Mouse (Mus musculus) hindbrain, embryonic 16.5 days (tissue): ENCODE results near the gene Golga2. TPM values are rescaled to one million over a fixed set of nuclear protein-coding genes. Genes with fewer than 3 reads are reported as not detected.
"Not testable (repeated sequence)": the region's sequence is repeated elsewhere in the genome, so short reads cannot be mapped to it uniquely, and the experiment has no call there.

Experiments used
- ATAC-seq: fragments of 200-750 bp; cut with Nextera tagmentation; 2 replicates; pipeline ENCODE4 v1.8.0; 2017; ENCODE audit warnings: moderate TSS enrichment, moderate library complexity
- H3K27ac ChIP-seq: fragments of 300-500 bp; sonication (generic); 2 replicates; pipeline ENCODE4 v1.5.1; 2014; ENCODE audit warnings: low read depth, mild to moderate bottlenecking, control low read depth, low read length, moderate library complexity
- H3K27me3 ChIP-seq: fragments of 300-500 bp; sonication (generic); replicated peaks from 2 replicates; pipeline ENCODE4 v1.6.1; 2014; ENCODE audit warnings: low read length; ENCODE audit not compliant: control insufficient read depth, insufficient read depth
- H3K36me3 ChIP-seq: fragments of 300-500 bp; sonication (generic); 2 replicates; pipeline ENCODE4 v1.6.1; 2014; ENCODE audit warnings: mild to moderate bottlenecking, low read length, moderate library complexity, mixed read lengths; ENCODE audit not compliant: control insufficient read depth, insufficient read depth
- H3K4me1 ChIP-seq: fragments of 300-500 bp; sonication (generic); 2 replicates; pipeline ENCODE4 v1.6.1; 2014; ENCODE audit warnings: low read depth, low read length; ENCODE audit not compliant: control insufficient read depth, insufficient read depth
- H3K4me2 ChIP-seq: fragments of 300-500 bp; sonication (generic); 2 replicates; pipeline ENCODE4 v1.6.1; 2014; ENCODE audit warnings: mild to moderate bottlenecking, low read length, control low read depth, moderate library complexity
- H3K4me3 ChIP-seq: fragments of 300-500 bp; sonication (generic); 2 replicates; pipeline ENCODE4 v1.5.1; 2014; ENCODE audit warnings: mild to moderate bottlenecking, low read length, control low read depth, moderate library complexity
- H3K9ac ChIP-seq: fragments of 300-500 bp; sonication (generic); 2 replicates; pipeline ENCODE4 v1.6.1; 2014; ENCODE audit warnings: low read depth, mild to moderate bottlenecking, control low read depth, low read length, moderate library complexity
- H3K9me3 ChIP-seq: fragments of 300-500 bp; sonication (generic); 2 replicates; pipeline ENCODE4 v1.6.1; 2014; ENCODE audit warnings: mild to moderate bottlenecking, low read length, moderate library complexity; ENCODE audit not compliant: control insufficient read depth
- WGBS: fragments of 180-500 bp; shearing (Covaris S2); extraction: QIAGEN DNeasy Blood & Tissue Kit; methylation state at CpG from one replicate; pipeline ENCODE4 v1.1.7; 2014; 5-methylcytosine and 5-hydroxymethylcytosine counted together
- polyA plus RNA-seq: library from polyadenylated mRNA; unstranded; fragments of >200 nt; fragmentation: Nextera tagmentation; extraction: Ambion mirVana; gene quantifications from 2 replicates; pipeline ENCODE4 v1.2.1, GENCODE M21; 2015

The Golga2 gene
- polyA plus RNA-seq, 1 experiment from 2014 or later: 25.5 TPM

GRCm38 (mm10) chr2:32282727-32283126 lies 4.5 kb upstream of the Golga2 start:
- H3K4me3 ChIP-seq: no peak overlapping the region
- no peak overlapping the region for H3K4me2 ChIP-seq
- ATAC-seq: no peak
- H3K9me3 ChIP-seq: no peaks in the 10 kb centered on the region
- H3K27me3 ChIP-seq: no peaks in the 10 kb centered on the region
- WGBS: 85% methylated on average over 1 of the region's 1 CpGs
- no peak overlapping the region for H3K27ac ChIP-seq
- peaks cover 8% of the 10 kb centered on the region for H3K4me1 ChIP-seq
- no peak overlapping the region for H3K9ac ChIP-seq
- H3K36me3 ChIP-seq: peaks cover 31% of the 10 kb centered on the region

DNA sequence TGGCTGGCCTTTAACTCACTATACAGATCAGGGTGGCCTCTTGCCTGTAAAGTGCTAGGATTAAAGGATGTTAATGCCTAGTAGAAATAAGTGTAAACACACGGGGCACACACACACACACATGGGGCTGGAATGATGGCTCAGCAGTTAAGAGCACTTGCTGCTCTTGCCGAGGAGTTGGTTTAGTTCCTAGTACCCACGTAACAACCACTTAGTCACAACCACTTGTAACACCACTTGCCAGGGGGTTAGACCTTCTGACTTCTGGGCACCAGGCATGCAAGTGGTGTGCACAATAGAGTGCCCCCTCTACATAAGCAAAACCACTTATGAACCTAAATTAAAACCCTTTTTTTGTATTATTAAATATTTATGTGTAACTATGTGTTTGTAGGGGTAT lies 3.2 kb upstream of the Golga2 start:
- Histone ChIP-seq H3K27ac (no peak overlapping the region), H3K4me3 (no peak overlapping the region), H3K9me3 (no peaks in the 10 kb centered on the region), H3K4me1 (peaks cover 11% of the 10 kb centered on the region), H3K9ac (no peak overlapping the region), H3K36me3 (peaks cover 23% of the 10 kb centered on the region), H3K4me2 (no peak overlapping the region), H3K27me3 (no peaks in the 10 kb centered on the region)
- ATAC-seq: no peak
- WGBS: 84% methylated on average over 3 of the region's 3 CpGs

DNA sequence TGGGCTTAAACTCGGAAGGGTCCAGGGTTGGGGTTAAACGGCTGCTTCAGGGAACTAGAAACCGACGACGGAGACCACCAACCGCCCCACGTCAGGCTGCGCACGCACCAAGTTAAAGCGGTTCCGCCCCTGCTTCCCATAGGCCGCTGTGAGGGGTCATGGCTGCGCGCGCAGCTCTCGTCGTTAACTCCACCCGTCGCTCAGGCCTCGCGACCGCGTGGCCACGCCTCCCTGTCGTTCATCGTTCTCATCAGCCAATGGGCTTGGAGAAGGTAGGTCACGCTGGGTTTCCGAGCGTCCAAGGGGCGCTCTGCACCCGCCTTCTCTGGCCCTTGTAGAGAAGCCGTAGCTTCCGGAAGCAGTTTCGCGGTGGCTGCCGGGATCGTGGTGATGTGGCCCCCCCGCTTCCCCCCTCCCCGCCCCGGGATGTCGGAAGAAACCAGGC lies 761 bp downstream of the Golga2 start, which contains the start of gene Swi5:
Swi5 (minus strand) TSS at position 153 of the 445 bp plus-strand sequence.
- Histone ChIP-seq H3K9me3 (no peaks in the 10 kb centered on the region), H3K4me1 (peaks cover 17% of the 10 kb centered on the region), H3K4me3 (peak within 1 kb of the TSS; percentile 83), H3K9ac (peak within 1 kb of the TSS; percentile 89), H3K27ac (peak within 1 kb of the TSS; percentile 83), H3K36me3 (0 out of 2 replicates have a peak, but pooled peaks cover 10% of the 10 kb centered on the region), H3K27me3 (no peaks in the 10 kb centered on the region), H3K4me2 (peak within 1 kb of the TSS; percentile 93)
- peak; percentile 99 for ATAC-seq
- under 1% methylated on average over 37 of the region's 41 CpGs for WGBS

GRCm38 (mm10) chr2:32288371-32288931 lies 1.3 kb downstream of the Golga2 start:
- WGBS: 2% methylated on average over 25 of the region's 29 CpGs
- Histone ChIP-seq H3K27me3 (no peaks in the 10 kb centered on the region), H3K9ac (peak overlapping the region; percentile 85), H3K4me3 (peak overlapping the region; percentile 83), H3K4me2 (peak overlapping the region; percentile 84), H3K27ac (peak overlapping the region; percentile 76), H3K36me3 (peaks cover 12% of the 10 kb centered on the region; the same call in 1 of the 2 replicates), H3K9me3 (no peaks in the 10 kb centered on the region), H3K4me1 (peaks cover 17% of the 10 kb centered on the region)
- peak; percentile 69 for ATAC-seq

GRCm38 (mm10) chr2:32289578-32289977 lies 2.4 kb downstream of the Golga2 start:
- H3K27ac ChIP-seq: no peak overlapping the region
- H3K4me3 ChIP-seq: no peak overlapping the region
- H3K4me1 ChIP-seq: peaks cover 17% of the 10 kb centered on the region
- peak overlapping the region; percentile 84 for H3K4me2 ChIP-seq
- no peaks in the 10 kb centered on the region for H3K27me3 ChIP-seq
- no peak overlapping the region for H3K9ac ChIP-seq
- H3K36me3 ChIP-seq: peaks cover 7% of the 10 kb centered on the region; the same call in 1 of the 2 replicates
- no peaks in the 10 kb centered on the region for H3K9me3 ChIP-seq
- ATAC-seq: no peak

DNA sequence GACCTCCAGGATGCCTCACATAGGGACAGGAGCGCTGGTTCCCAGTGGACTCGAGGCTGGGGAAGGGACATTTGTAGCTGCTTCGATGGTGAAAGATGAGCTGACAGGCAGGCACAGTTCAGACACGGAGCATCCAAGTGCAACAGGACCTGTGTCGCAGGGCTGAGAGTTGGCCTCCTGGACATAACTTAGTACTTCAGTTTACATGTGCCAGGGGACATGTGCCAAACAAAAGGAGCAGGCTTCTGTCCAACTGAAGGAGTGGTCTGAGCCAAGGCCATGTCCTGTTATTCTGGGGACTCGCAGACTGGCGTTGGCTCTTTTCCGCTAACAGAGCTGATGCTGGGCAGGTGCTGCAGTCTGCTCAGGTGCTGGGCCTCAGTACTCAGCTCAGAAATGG lies 7.2 kb downstream of the Golga2 start:
- no peak overlapping the region for H3K4me2 ChIP-seq
- no peak overlapping the region for H3K9ac ChIP-seq
- H3K27ac ChIP-seq: no peak overlapping the region
- H3K36me3 ChIP-seq: peaks cover 19% of the 10 kb centered on the region
- 76% methylated on average over 8 of the region's 8 CpGs for WGBS
- H3K27me3 ChIP-seq: no peaks in the 10 kb centered on the region
- H3K9me3 ChIP-seq: no peaks in the 10 kb centered on the region
- no peak overlapping the region for H3K4me3 ChIP-seq
- no peak for ATAC-seq
- H3K4me1 ChIP-seq: peaks cover 3% of the 10 kb centered on the region

DNA sequence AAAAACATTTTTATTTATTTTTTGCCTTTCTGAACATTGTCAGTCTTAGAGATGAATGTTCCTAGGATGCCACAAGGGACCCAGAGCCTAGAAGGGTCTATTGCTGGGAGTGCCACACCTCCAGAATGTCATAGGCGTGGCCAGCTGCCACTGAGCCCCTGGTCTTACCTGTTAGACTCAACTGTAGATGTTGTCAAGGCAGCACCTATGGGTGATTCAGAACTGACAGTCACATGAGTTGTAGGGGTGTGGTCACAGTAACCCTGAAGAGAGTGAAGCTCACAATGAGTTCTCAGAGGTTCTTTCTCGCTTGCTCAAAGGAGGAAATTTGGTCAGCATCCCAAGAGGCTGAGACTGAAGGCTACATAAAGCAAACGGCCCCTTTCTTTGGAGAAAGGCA lies 8.1 kb downstream of the Golga2 start:
- H3K27ac ChIP-seq: no peak overlapping the region
- H3K4me3 ChIP-seq: no peak overlapping the region
- peaks cover 19% of the 10 kb centered on the region for H3K36me3 ChIP-seq
- H3K27me3 ChIP-seq: no peaks in the 10 kb centered on the region
- H3K9ac ChIP-seq: no peak overlapping the region
- no peak overlapping the region for H3K4me2 ChIP-seq
- no peaks in the 10 kb centered on the region for H3K9me3 ChIP-seq
- WGBS: 83% methylated on average over 3 of the region's 3 CpGs
- ATAC-seq: no peak
- H3K4me1 ChIP-seq: no peaks in the 10 kb centered on the region

DNA sequence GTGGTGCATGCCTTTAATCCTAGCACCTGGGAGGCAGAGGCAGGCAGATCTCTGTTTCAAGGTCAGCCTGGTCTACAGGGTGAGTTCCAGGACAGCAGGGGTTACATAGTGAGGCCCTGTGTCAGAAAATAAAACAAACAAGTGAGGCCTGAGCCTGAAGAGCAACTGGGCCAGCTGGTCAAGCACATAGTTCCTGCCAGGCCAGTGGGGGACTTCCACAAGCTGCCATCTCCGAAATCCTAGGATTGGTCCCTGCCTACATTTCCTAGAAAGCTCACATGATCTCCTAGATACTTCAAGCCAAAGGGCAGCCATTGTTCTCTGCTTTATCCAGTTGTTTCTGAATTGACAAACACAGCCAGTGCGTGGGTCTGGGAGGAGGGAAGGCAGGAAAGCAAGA lies 8.7 kb downstream of the Golga2 start:
- H3K27me3 ChIP-seq, H3K4me1 ChIP-seq, H3K4me3 ChIP-seq, H3K27ac ChIP-seq, H3K4me2 ChIP-seq, ATAC-seq, H3K9me3 ChIP-seq, H3K9ac ChIP-seq: not testable (repeated sequence)
- WGBS: 88% methylated on average over 2 of the region's 2 CpGs
- peaks cover 19% of the 10 kb centered on the region for H3K36me3 ChIP-seq

DNA sequence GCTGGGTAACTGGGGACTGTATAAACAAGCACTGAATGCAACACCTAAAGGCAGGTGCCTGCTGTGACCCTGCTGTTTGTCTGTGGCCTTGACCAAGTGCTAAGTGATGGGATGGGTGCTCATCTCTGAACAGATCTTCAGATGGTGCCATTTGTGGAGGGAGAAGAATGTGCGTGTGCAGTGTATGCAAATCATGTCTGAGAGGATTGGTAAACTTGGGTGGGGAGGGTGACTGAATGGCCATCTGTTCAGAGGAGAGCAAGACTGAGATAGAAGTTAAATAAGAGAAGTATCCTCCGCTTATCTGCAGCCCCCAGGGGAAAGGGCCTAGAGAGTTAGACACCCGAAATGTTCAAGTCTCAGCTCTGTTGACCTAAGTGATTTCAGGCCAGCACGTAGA lies 12.3 kb downstream of the Golga2 start:
- Histone ChIP-seq H3K27me3 (no peaks in the 10 kb centered on the region), H3K9ac (no peak overlapping the region), H3K4me3 (no peak overlapping the region), H3K27ac (no peak overlapping the region), H3K36me3 (peaks cover 41% of the 10 kb centered on the region), H3K4me1 (no peaks in the 10 kb centered on the region), H3K9me3 (no peaks in the 10 kb centered on the region), H3K4me2 (no peak overlapping the region)
- no peak for ATAC-seq
- 90% methylated on average over 4 of the region's 4 CpGs for WGBS
